Mouse (Mus musculus) cerebellum, postnatal 10 days (tissue): ENCODE measurements around the gene Cyp46a1.

ENCODE experiments used
- DNase-seq, 2 experiments: peaks; one replicate each; pipeline ENCODE4 v3.0.0; 2021; ENCODE audit warnings: mixed read lengths in 2 of 2

Cyp46a1 gene

DNA sequence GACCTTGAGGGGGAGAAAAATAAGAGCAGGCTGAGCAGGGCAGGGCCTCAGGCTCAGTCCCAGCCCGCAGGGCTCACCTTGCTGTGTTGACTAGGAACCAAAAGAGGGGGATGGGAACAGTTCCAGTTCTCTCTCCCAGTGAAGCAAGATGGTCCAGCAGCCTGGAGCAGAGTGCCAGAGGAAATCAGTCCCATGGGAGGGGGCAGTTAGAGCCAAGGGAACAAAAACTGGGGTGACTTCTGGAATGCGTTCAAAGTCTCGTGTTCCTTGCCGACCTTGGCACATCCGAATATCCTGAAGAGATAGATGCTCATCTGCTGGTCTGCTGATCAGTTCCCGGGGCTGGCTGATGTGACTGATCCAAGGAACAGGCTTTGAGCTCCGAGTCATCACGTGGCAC lies 66.8 kb downstream of the Cyp46a1 start:
- DNase-seq = peak; percentile 71 to 73

DNA sequence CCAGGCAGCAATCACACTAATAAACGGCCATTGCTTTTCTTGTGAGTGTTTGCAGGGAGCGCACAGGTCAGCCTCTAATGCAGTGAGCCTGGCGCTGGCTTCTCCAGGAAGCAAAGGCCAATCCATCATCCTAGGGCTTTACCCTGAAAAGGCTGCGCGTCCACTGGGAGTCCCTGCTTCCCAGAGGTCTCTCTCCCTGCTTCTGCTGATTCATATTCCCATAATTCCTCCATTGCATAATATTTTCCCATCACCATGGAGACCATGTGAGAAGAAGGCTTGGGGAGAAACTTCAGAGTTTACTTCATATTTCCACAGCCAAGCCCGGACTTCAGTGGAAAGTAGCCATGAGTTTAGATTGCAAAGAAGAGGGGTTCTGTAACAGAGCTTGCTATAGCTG lies 69.8 kb downstream of the Cyp46a1 start:
- no peak for DNase-seq

DNA sequence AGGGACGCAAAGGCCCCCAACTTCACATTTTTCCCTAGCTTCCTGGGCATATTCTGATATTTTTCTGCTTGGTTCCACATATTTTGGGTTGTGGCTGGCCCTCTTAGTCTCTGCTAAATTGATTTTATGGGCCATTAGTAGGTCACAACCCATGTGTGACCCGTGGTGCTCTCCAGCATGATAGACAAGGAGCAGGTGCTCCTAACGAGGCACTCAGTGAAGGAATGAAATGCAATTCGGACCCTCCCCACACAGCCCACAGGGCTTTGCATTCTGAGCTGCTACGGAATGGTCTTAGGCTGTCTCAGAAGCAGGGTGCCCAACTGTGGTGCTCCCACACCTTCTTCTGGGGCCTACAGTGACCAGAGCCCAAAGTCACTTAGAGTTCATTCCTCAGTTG lies 74.9 kb downstream of the Cyp46a1 start:
- DNase-seq = no peak

DNA sequence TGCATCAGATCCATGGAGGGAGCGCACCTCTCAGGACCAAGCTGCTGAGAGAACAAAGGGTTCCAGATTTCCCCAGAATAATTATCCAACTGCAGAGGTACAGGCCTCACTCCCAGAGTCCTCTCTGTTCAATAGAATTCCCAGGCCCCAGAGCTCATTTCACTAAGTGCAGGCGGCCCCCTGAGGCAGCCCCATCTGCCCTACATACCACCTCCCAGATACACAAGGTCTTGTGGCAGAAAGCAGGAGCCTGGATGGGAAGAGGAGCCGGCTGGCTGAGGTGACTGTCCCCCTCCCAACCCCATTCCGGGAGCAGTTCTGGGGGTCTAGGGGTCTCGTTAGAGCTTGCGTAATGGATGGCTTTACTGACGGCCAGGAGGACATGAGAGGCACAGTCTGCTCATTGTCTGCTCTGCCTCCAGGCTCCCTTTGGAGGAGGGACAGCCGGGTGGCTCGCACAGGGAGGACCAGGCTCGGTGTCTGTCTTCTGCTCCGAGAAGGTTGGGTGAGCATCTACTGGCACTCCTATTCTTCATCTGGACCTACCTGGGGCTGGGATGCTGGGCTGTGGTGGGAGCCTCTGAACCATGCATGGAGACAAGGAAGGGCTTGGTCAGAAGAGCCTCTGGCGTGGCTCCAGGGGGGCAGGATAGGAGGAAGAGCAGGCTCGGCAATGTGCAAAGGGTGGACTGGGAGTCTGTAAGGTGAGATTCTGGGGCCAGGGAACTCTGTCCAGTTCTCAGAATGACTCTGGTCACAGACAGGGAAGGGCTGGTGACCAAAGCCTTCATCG lies 76.4 kb downstream of the Cyp46a1 start:
- peak; percentile 70 to 73 for DNase-seq
